Mouse (Mus musculus) ES-E14 (cell line): ENCODE data around the gene Nme7.

ENCODE experiments used
- CHD2 ChIP-seq: IDR thresholded peaks from 2 replicates; pipeline ENCODE4 v1.6.1; 2014; ENCODE audit warnings: mild to moderate bottlenecking, low read depth, low read length, inconsistent platforms
- ZC3H11A ChIP-seq: IDR thresholded peaks from 2 replicates; pipeline ENCODE4 v1.6.1; 2012; ENCODE audit warnings: low read depth, mild to moderate bottlenecking, inconsistent platforms, low read length, borderline replicate concordance
- ZNF384 ChIP-seq: IDR thresholded peaks from 2 replicates; pipeline ENCODE4 v1.6.1; 2012; ENCODE audit warnings: low read depth, low read length, inconsistent platforms

- TF ChIP-seq ZC3H11A, result no peak
- no peak for TF ChIP-seq ZNF384
- no peak for TF ChIP-seq CHD2
Observed at GRCm38 (mm10) chr1:164368152-164368551, 64.2 kb downstream of the Nme7 start.
